ENCODE assay signal across 8 mouse cellular contexts in genomic region chr6:120539132-120539759, GRCm38 (mm10). TPM values are rescaled to one million over a fixed set of nuclear protein-coding genes. Genes with fewer than 3 reads are reported as not detected.
DNase-seq lines count a peak whose midpoint lies in the region; ATAC-seq and TF ChIP-seq lines count a peak whose summit lies in the region.

No protein-coding gene starts in this region.

- H3K9me3 ChIP-seq in MEL (replicated peaks; ENCODE audit: insufficient read depth, low read length): no peaks in the 10 kb centered on the region
- no peaks in the 10 kb centered on the region for H3K9me3 ChIP-seq in forebrain, embryonic 16.5 days (ENCODE audit: control insufficient read depth, low read length)
- H3K9me3 ChIP-seq in lung, embryonic 16.5 days (ENCODE audit: control insufficient read depth, low read length): no peaks in the 10 kb centered on the region

- TF ChIP-seq POLR2A in MEL (IDR thresholded peaks at IDR 0.05; ENCODE audit: control insufficient read depth in 1 of 2, insufficient read depth in 1 of 2, low read depth in 1 of 2, low read length in 2 of 2, poor library complexity in 1 of 2): no peak

- 4% methylated on average over 16 of the region's 16 CpGs for WGBS in forebrain, embryonic 16.5 days
- WGBS in lung, embryonic 16.5 days: 8% methylated on average over 16 of the region's 16 CpGs

- peak overlapping the region; percentile 73 for H3K9ac ChIP-seq in MEL (ENCODE audit: control insufficient read depth, low read depth, low read length, poor library complexity, severe bottlenecking)
- peak overlapping the region; percentile 52 for H3K9ac ChIP-seq in forebrain, embryonic 16.5 days (replicated peaks; ENCODE audit: low read depth, low read length)
- peak overlapping the region; percentile 59 for H3K9ac ChIP-seq in lung, embryonic 16.5 days (ENCODE audit: low read length)

- no peak overlapping the region for H3K27ac ChIP-seq in MEL (ENCODE audit: control insufficient read depth, low read depth, low read length)
- H3K27ac ChIP-seq in forebrain, embryonic 16.5 days (ENCODE audit: low read length): no peak overlapping the region
- no peak overlapping the region; the same call in 1 of the 2 replicates for H3K27ac ChIP-seq in lung, embryonic 16.5 days (ENCODE audit: low read length)

- peak; percentile 94 to 99 (median 97) for TF ChIP-seq CTCF in MEL (IDR thresholded peaks at IDR 0.05 in 2 of 3, conservative IDR thresholded peaks at IDR 0.05 in 1 of 3; ENCODE audit: control insufficient read depth in 1 of 3, insufficient read depth in 1 of 3, low read depth in 2 of 3, low read length in 3 of 3, poor library complexity in 1 of 3, severe bottlenecking in 1 of 3)

- peaks cover 0 to 5% of the 10 kb centered on the region in 2 experiments; a peak in 1 of 4 replicates for H3K4me1 ChIP-seq in MEL (ENCODE audit: control insufficient read depth in 1 of 2, insufficient read depth in 2 of 2, low read length in 2 of 2)
- H3K4me1 ChIP-seq in forebrain, embryonic 16.5 days (replicated peaks; ENCODE audit: control insufficient read depth, insufficient read depth, low read length): peaks cover 5% of the 10 kb centered on the region; the same call in 1 of the 2 replicates
- H3K4me1 ChIP-seq in lung, embryonic 16.5 days (replicated peaks; ENCODE audit: control insufficient read depth, insufficient read depth, low read length): peaks cover 5% of the 10 kb centered on the region

- TF ChIP-seq EP300 in MEL (IDR thresholded peaks at IDR 0.05; ENCODE audit: low read depth in 1 of 2, low read length in 2 of 2): peak in 1 of 2 experiments; percentile 14; a peak in 1 of 4 replicates

- TF ChIP-seq RAD21 in MEL (IDR thresholded peaks at IDR 0.05; ENCODE audit: low read depth, low read length): peak; percentile 100

- H3K4me2 ChIP-seq in forebrain, embryonic 16.5 days (ENCODE audit: low read length): peak overlapping the region; percentile 61
- H3K4me2 ChIP-seq in lung, embryonic 16.5 days (ENCODE audit: low read depth, low read length): peak overlapping the region; percentile 66

- H3K79me2 ChIP-seq in MEL (ENCODE audit: control insufficient read depth, insufficient read depth, low read length, poor library complexity): no peaks in the 10 kb centered on the region

- peaks cover 0 to 4% of the 10 kb centered on the region in 2 experiments; a peak in 1 of 4 replicates for H3K36me3 ChIP-seq in MEL (ENCODE audit: control insufficient read depth in 1 of 2, insufficient read depth in 2 of 2, low read length in 2 of 2)
- no peaks in the 10 kb centered on the region for H3K36me3 ChIP-seq in forebrain, embryonic 16.5 days (ENCODE audit: control insufficient read depth, insufficient read depth)
- H3K36me3 ChIP-seq in lung, embryonic 16.5 days (ENCODE audit: control insufficient read depth, insufficient read depth, low read length): no peaks in the 10 kb centered on the region

- H3K4me3 ChIP-seq in MEL (ENCODE audit: control insufficient read depth in 1 of 2, insufficient read depth in 1 of 2, low read depth in 2 of 2, low read length in 2 of 2): peak overlapping the region; percentile 28 to 43; a peak in 2 of 4 replicates
- peak overlapping the region; percentile 39 for H3K4me3 ChIP-seq in forebrain, embryonic 16.5 days (replicated peaks; ENCODE audit: low read length)
- H3K4me3 ChIP-seq in lung, embryonic 16.5 days (ENCODE audit: low read length): peak overlapping the region; percentile 40

- DNase-seq in MEL (ENCODE audit: low read depth, low spot score): peak; percentile 88
- DNase-seq in cerebellum, adult 18-20 months: peak; percentile 79
- DNase-seq in heart, postnatal 4 days: peak; percentile 84
- DNase-seq in layer of hippocampus, adult 8-10 months (ENCODE audit: low spot score in 2 of 2): peak; percentile 33 to 71
- DNase-seq in ovary, postnatal 14 days (ENCODE audit: low spot score): peak; percentile 64
- DNase-seq in thymus, postnatal 14 days: peak; percentile 76

- ATAC-seq in forebrain, embryonic 16.5 days: peak; percentile 92
- peak; percentile 92 for ATAC-seq in lung, embryonic 16.5 days (ENCODE audit: low read depth)

- H3K27me3 ChIP-seq in MEL (ENCODE audit: control insufficient read depth in 1 of 2, insufficient read depth in 2 of 2, low read length in 2 of 2): no peaks in the 10 kb centered on the region
- no peaks in the 10 kb centered on the region for H3K27me3 ChIP-seq in forebrain, embryonic 16.5 days (replicated peaks; ENCODE audit: control insufficient read depth, insufficient read depth, low read length)
- H3K27me3 ChIP-seq in lung, embryonic 16.5 days (ENCODE audit: control insufficient read depth, insufficient read depth, low read depth, low read length): no peaks in the 10 kb centered on the region

TF ChIP-seq in MEL, 35 proteins besides CTCF, POLR2A, EP300 and RAD21:
- TF ChIP-seq MXI1 (IDR thresholded peaks at IDR 0.05; ENCODE audit: low read depth, low read length): peak; percentile 50
- no peak for TF ChIP-seq MEF2A (IDR thresholded peaks at IDR 0.05; ENCODE audit: extremely low read depth, insufficient replicate concordance, low read depth, low read length, poor library complexity, severe bottlenecking)
- no peak for TF ChIP-seq BHLHE40 (IDR thresholded peaks at IDR 0.05; ENCODE audit: borderline replicate concordance, low read depth, low read length)
- TF ChIP-seq CHD2 (IDR thresholded peaks at IDR 0.05; ENCODE audit: low read length): no peak
- peak; percentile 37; the same call in 1 of the 2 replicates for TF ChIP-seq HCFC1 (IDR thresholded peaks at IDR 0.05; ENCODE audit: low read depth, low read length)
- 0 out of 2 replicates have a peak, but pooled peaks have one; percentile 11 for TF ChIP-seq ELF1 (IDR thresholded peaks at IDR 0.05; ENCODE audit: low read depth, low read length)
- TF ChIP-seq ZMIZ1 (IDR thresholded peaks at IDR 0.05; ENCODE audit: low read depth, low read length): no peak
- no peak for TF ChIP-seq GATA1 (IDR thresholded peaks at IDR 0.05; ENCODE audit: low read depth, low read length)
- TF ChIP-seq USF1 (IDR thresholded peaks at IDR 0.05; ENCODE audit: low read depth, low read length): no peak
- TF ChIP-seq SMC3 (IDR thresholded peaks at IDR 0.05; ENCODE audit: low read depth, low read length): peak; percentile 97
- peak; percentile 57; the same call in 1 of the 2 replicates for TF ChIP-seq JUND (IDR thresholded peaks at IDR 0.05; ENCODE audit: low read depth, low read length)
- no peak for TF ChIP-seq MAX (IDR thresholded peaks at IDR 0.05; ENCODE audit: low read length)
- peak; percentile 97 for TF ChIP-seq ZC3H11A (IDR thresholded peaks at IDR 0.05; ENCODE audit: low read depth, low read length)
- peak; percentile 58 for TF ChIP-seq SIN3A (IDR thresholded peaks at IDR 0.05; ENCODE audit: low read length)
- no peak for TF ChIP-seq USF2 (IDR thresholded peaks at IDR 0.05; ENCODE audit: borderline replicate concordance in 1 of 2, insufficient read depth in 1 of 2, low read depth in 1 of 2, low read length in 2 of 2)

RNA-seq across cellular contexts. Expression of gene Hdhd5, which starts 8.1 kb away (rescaled TPM):
- 17.4 and 19.9 TPM in 2 replicates for total RNA-seq in MEL (2012; rRNA removed)
- polyA plus RNA-seq in MEL (2012; ENCODE audit: insufficient read depth in 1 of 2, insufficient read length in 2 of 2, low read depth in 1 of 2, low replicate concordance in 2 of 2, missing spikeins in 1 of 2): 10 to 100 TPM in 1 of 2 experiments, not detected in 1; 17.8 TPM
- 15.3 and 16.4 TPM in 2 replicates for polyA plus RNA-seq in forebrain, embryonic 16.5 days (2015; fragmentation: Nextera tagmentation; extraction: Ambion mirVana)
- 10 to 100 TPM; 15.2 to 17.6 TPM for total RNA-seq in heart, postnatal 4 days (2021)
- 10 to 100 TPM; 32.5 to 39.6 (median 35.5) TPM for total RNA-seq in layer of hippocampus, adult 8-10 months (2022)
- polyA plus RNA-seq in lung, embryonic 16.5 days (2015; fragmentation: Nextera tagmentation; extraction: Ambion mirVana): 16.4 and 16.7 TPM in 2 replicates

RNA-seq across cellular contexts. Expression of gene Tmem121b, which starts 45.6 kb away (rescaled TPM):
- total RNA-seq in MEL (2012; rRNA removed): not detected in 2 replicates
- polyA plus RNA-seq in MEL (2012; ENCODE audit: insufficient read depth in 1 of 2, insufficient read length in 2 of 2, low read depth in 1 of 2, low replicate concordance in 2 of 2, missing spikeins in 1 of 2): under 1 TPM in 1 of 2 experiments, not detected in 1; 0.18 TPM
- polyA plus RNA-seq in forebrain, embryonic 16.5 days (2015; fragmentation: Nextera tagmentation; extraction: Ambion mirVana): 3.3 and 3.5 TPM in 2 replicates
- under 1 TPM; 0.05 to 0.07 TPM for total RNA-seq in heart, postnatal 4 days (2021)
- total RNA-seq in layer of hippocampus, adult 8-10 months (2022): 10 to 100 TPM; 31.5 to 39.8 (median 34.0) TPM
- 0.10 and 0.14 TPM in 2 replicates for polyA plus RNA-seq in lung, embryonic 16.5 days (2015; fragmentation: Nextera tagmentation; extraction: Ambion mirVana)

Comparison
In these comparisons a context has a peak if more than half of its experiments do, and no peak if none do; other contexts are left out.
1. RNA of gene Tmem121b, which starts 45.6 kb away (total RNA-seq): 31.5 to 39.8 TPM in layer of hippocampus, adult 8-10 months; 0.05 to 0.07 TPM in heart, postnatal 4 days and not detected in MEL; every median in the first group is over 10 times any median in the second.
2. Peak in every context shown above with its lines, with median percentiles within 50 percentile points of each other: DNase-seq, H3K4me3 ChIP-seq and H3K9ac ChIP-seq.